Mouse (Mus musculus) ovary, adult 10 weeks (tissue): ENCODE measurements around the gene Ung. TPM values are rescaled to one million over a fixed set of nuclear protein-coding genes. Genes with fewer than 3 reads are reported as not detected.

ENCODE experiments used
- polyA plus RNA-seq: library from polyadenylated mRNA; stranded (reverse); fragments of 350-450 nt; fragmentation: Illumina TruSeq; extraction: RNeasy Lipid Tissue Mini Kit (QIAGEN cat#74804); gene quantifications from one replicate; pipeline ENCODE4 v1.2.3, GENCODE M21; 2014

The Ung gene
- 2.6 TPM for polyA plus RNA-seq

GRCm38 (mm10) chr5:114130211-114130605 is at the start of gene Ung:
TSS of gene Ung (plus strand) at chr5:114130386.

GRCm38 (mm10) chr5:114091057-114091807 is 39.0 kb upstream of the Ung start, which contains the start of gene Svop:
TSS of gene Svop (minus strand) at chr5:114091570.

GRCm38 (mm10) chr5:114127374-114128349 is 2.5 kb upstream of the Ung start, which contains the start of gene Alkbh2:
TSS of gene Alkbh2 (minus strand) at chr5:114128218.

GRCm38 (mm10) chr5:114146028-114146888 is 16.1 kb downstream of the Ung start, which contains the start of gene Acacb:
TSS of gene Acacb (plus strand) at chr5:114146535.

Other genes with a start within 250 kb of the Ung start
- 13.1 TPM for gene Coro1c, start 221.6 kb upstream of the Ung start, polyA plus RNA-seq
- gene Ssh1, start 136.5 kb upstream of the Ung start, polyA plus RNA-seq: 3.3 TPM
- not detected for gene Dao, start 126.7 kb upstream of the Ung start, polyA plus RNA-seq
- 3.6 TPM for gene Usp30, start 64.9 kb upstream of the Ung start, polyA plus RNA-seq
- not detected for gene Svop, start 38.8 kb upstream of the Ung start, polyA plus RNA-seq
- not detected for gene Alkbh2, start 2.2 kb upstream of the Ung start, polyA plus RNA-seq
- 1.4 TPM for gene Acacb, start 16.1 kb downstream of the Ung start, polyA plus RNA-seq
- not detected for gene Foxn4, start 143.4 kb downstream of the Ung start, polyA plus RNA-seq
- gene Myo1h, start 158.8 kb downstream of the Ung start, polyA plus RNA-seq: 0.37 TPM